Mouse (Mus musculus): Measurements from ENCODE around the gene Dtnbp1.

The Dtnbp1 gene

GRCm38 (mm10) chr13:45001911-45002615 lies at the start of gene Dtnbp1:
TSS of gene Dtnbp1 (minus strand) at chr13:45002147.
- DNase-seq (ENCODE audit: inconsistent age in 2 of 2, low spot score in 1 of 2) = peak in 1 of 2 experiments; percentile 89

- DNase-seq (ENCODE audit: inconsistent age in 2 of 2, low spot score in 1 of 2) = no peak
Measured at GRCm38 (mm10) chr13:45049261-45050020, 47.5 kb upstream of the Dtnbp1 start.

- DNase-seq (ENCODE audit: inconsistent age in 2 of 2, low spot score in 1 of 2) = no peak
Measured at GRCm38 (mm10) chr13:45043466-45043865, 41.5 kb upstream of the Dtnbp1 start.

- DNase-seq (ENCODE audit: inconsistent age in 2 of 2, low spot score in 1 of 2) = no peak
Measured at GRCm38 (mm10) chr13:45040741-45041140, 38.8 kb upstream of the Dtnbp1 start.

- no peak for DNase-seq (ENCODE audit: inconsistent age in 2 of 2, low spot score in 1 of 2)
Measured at GRCm38 (mm10) chr13:45040195-45040594, 38.2 kb upstream of the Dtnbp1 start.

- no peak for DNase-seq (ENCODE audit: inconsistent age in 2 of 2, low spot score in 1 of 2)
Measured at GRCm38 (mm10) chr13:45036417-45036816, 34.5 kb upstream of the Dtnbp1 start.

- DNase-seq (ENCODE audit: inconsistent age in 2 of 2, low spot score in 1 of 2) = no peak
Measured at GRCm38 (mm10) chr13:45034759-45035158, 32.8 kb upstream of the Dtnbp1 start.

GRCm38 (mm10) chr13:45033360-45033759 lies 31.4 kb upstream of the Dtnbp1 start:
- no peak for DNase-seq (ENCODE audit: inconsistent age in 2 of 2, low spot score in 1 of 2)

GRCm38 (mm10) chr13:45032484-45032883 lies 30.5 kb upstream of the Dtnbp1 start:
- no peak for DNase-seq (ENCODE audit: inconsistent age in 2 of 2, low spot score in 1 of 2)

GRCm38 (mm10) chr13:45031748-45032147 lies 29.8 kb upstream of the Dtnbp1 start:
- DNase-seq (ENCODE audit: inconsistent age in 2 of 2, low spot score in 1 of 2) = no peak

GRCm38 (mm10) chr13:45031314-45031713 lies 29.4 kb upstream of the Dtnbp1 start:
- peak in 1 of 2 experiments; percentile 9 for DNase-seq (ENCODE audit: inconsistent age in 2 of 2, low spot score in 1 of 2)

- peak; percentile 89 to 95 for DNase-seq (ENCODE audit: inconsistent age in 2 of 2, low spot score in 1 of 2)
Measured at GRCm38 (mm10) chr13:45030830-45031229, 28.9 kb upstream of the Dtnbp1 start.

GRCm38 (mm10) chr13:45029791-45030190 lies 27.8 kb upstream of the Dtnbp1 start:
- no peak for DNase-seq (ENCODE audit: inconsistent age in 2 of 2, low spot score in 1 of 2)

GRCm38 (mm10) chr13:45026291-45026690 lies 24.3 kb upstream of the Dtnbp1 start:
- no peak for DNase-seq (ENCODE audit: inconsistent age in 2 of 2, low spot score in 1 of 2)

- DNase-seq (ENCODE audit: inconsistent age in 2 of 2, low spot score in 1 of 2) = no peak
Measured at GRCm38 (mm10) chr13:45024821-45025220, 22.9 kb upstream of the Dtnbp1 start.

GRCm38 (mm10) chr13:45023356-45024150 lies 21.6 kb upstream of the Dtnbp1 start:
- no peak for DNase-seq (ENCODE audit: inconsistent age in 2 of 2, low spot score in 1 of 2)

- no peak for DNase-seq (ENCODE audit: inconsistent age in 2 of 2, low spot score in 1 of 2)
Measured at GRCm38 (mm10) chr13:45008150-45008549, 6.2 kb upstream of the Dtnbp1 start.

- no peak for DNase-seq (ENCODE audit: inconsistent age in 2 of 2, low spot score in 1 of 2)
Measured at GRCm38 (mm10) chr13:45007726-45008125, 5.8 kb upstream of the Dtnbp1 start.

- DNase-seq (ENCODE audit: inconsistent age in 2 of 2, low spot score in 1 of 2) = no peak
Measured at GRCm38 (mm10) chr13:45006483-45006882, 4.5 kb upstream of the Dtnbp1 start.

GRCm38 (mm10) chr13:45005861-45006260 lies 3.9 kb upstream of the Dtnbp1 start:
- DNase-seq (ENCODE audit: inconsistent age in 2 of 2, low spot score in 1 of 2) = no peak

GRCm38 (mm10) chr13:45004987-45005592 lies 3.1 kb upstream of the Dtnbp1 start:
- DNase-seq (ENCODE audit: inconsistent age in 2 of 2, low spot score in 1 of 2) = peak; percentile 27 to 55
